Mouse (Mus musculus): ENCODE measurements around the gene Gm1043. TPM values are rescaled to one million over a fixed set of nuclear protein-coding genes. Genes with fewer than 3 reads are reported as not detected.

Gene Gm1043
- polyA plus RNA-seq (2015; fragmentation: Illumina TruSeq; extraction: RNeasy Lipid Tissue Mini Kit (QIAGEN cat#74804); ENCODE audit: insufficient read depth, low read depth, low replicate concordance) = 0.13 TPM

DNA sequence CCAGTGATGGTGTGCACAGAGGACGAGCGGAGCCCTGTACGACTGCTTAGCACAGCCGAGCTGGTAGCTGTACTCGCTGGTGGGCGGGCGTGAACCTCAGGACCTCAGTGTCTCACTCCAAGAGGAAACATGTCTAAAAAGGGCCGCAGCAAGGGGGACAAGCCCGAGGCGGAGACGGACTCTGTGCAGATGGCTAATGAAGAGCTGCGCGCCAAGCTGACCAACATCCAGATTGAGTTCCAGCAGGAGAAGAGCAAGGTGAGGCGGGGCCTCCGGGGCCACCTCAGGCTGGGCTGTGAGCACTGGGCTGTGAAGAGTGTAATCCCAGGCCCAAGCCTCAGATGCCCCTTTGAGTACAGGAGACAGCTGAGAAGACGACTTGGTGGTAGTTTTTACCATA, at the start of gene Gm1043:
Gene Gm1043 (plus strand): TSS at position 130 of the 400 bp plus-strand sequence.

DNA sequence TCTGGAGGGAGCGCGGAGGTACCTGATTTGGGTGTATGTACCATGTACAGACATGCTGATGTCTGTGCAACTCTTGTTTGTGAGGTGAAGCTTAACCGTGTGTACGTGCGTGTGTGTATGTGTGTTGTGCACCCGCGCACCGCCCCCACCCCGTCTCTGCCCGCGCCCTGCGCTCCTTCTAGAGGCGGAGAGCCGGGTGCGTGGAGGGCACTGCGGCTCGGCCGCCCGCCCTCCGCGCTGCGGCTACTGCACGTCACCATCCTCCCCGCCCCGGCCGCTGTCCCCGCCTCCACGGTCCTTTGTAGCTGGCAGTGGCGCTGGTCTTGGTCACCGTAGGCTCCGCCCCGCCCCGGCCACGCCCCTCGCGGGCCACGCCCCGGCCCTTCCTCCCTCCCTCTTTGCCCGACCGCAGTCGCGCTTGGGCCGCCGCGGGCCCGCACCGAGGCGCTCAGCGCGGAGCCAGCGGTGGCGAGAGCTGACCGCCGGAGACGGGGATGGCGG, 156.5 kb downstream of the Gm1043 start, which contains the start of gene Crmp1:
Gene Crmp1 (plus strand): TSS at position 290 of the 501 bp plus-strand sequence.

Other genes with a start within 250 kb of the Gm1043 start
- gene Ppp2r2c, start 216.9 kb upstream of the Gm1043 start, polyA plus RNA-seq (2015; fragmentation: Illumina TruSeq; extraction: RNeasy Lipid Tissue Mini Kit (QIAGEN cat#74804); ENCODE audit: insufficient read depth, low read depth, low replicate concordance) = 0.44 TPM
- 6.6 TPM for gene Wfs1, start 96.2 kb upstream of the Gm1043 start, polyA plus RNA-seq (2015; fragmentation: Illumina TruSeq; extraction: RNeasy Lipid Tissue Mini Kit (QIAGEN cat#74804); ENCODE audit: insufficient read depth, low read depth, low replicate concordance)
- gene Crmp1, start 156.6 kb downstream of the Gm1043 start, polyA plus RNA-seq (2015; fragmentation: Illumina TruSeq; extraction: RNeasy Lipid Tissue Mini Kit (QIAGEN cat#74804); ENCODE audit: insufficient read depth, low read depth, low replicate concordance) = 0.89 TPM